Mouse (Mus musculus): ENCODE results near the gene Pank4.

GRCm38 (mm10) chr4:155009216-155009615, 45.3 kb downstream of the Pank4 start:
- TF ChIP-seq HCFC1 (IDR thresholded peaks at IDR 0.05; ENCODE audit: borderline replicate concordance, insufficient read depth, low read length), result no peak
- TF ChIP-seq CHD2 (IDR thresholded peaks at IDR 0.05; ENCODE audit: low read depth, low read length), result no peak
- no peak for TF ChIP-seq MAFK (IDR thresholded peaks at IDR 0.05; ENCODE audit: insufficient read depth, low read depth, low read length)
- TF ChIP-seq ZNF384 (IDR thresholded peaks at IDR 0.05; ENCODE audit: low read depth, low read length), result no peak
